Mouse (Mus musculus): Measurements from ENCODE around the gene Erv3. TPM values are rescaled to one million over a fixed set of nuclear protein-coding genes. Genes with fewer than 3 reads are reported as not detected.

Erv3 gene
- polyA plus RNA-seq, 1 experiment, result not detected

DNA sequence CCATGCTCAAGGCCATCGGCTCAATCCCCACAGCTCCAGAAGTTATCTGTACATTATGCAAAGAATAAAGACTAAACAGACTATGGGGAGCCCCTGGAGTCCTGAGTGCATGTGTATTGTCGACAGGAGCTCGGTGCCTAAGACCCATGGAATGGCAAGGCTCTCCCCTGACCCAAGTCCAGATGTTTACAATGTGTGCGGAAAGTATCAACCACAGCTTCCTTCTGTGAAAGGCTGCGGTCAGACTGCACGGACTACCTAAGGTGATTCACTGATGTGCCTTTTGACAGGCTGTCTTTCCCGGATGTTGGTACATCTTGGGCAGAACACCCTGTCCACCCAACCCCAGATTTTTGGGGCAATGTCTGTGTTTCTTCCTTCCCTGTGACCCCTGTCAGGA, 28.7 kb upstream of the Erv3 start:
- Histone ChIP-seq H3K4me3 (ENCODE audit: insufficient read depth, low read depth, low read length) (no peak overlapping the region), H3K4me1 (ENCODE audit: control insufficient read depth, insufficient read depth, low read length) (no peaks in the 10 kb centered on the region), H3K27me3 (replicated peaks; ENCODE audit: control insufficient read depth, insufficient read depth, low read length) (no peaks in the 10 kb centered on the region), H3K27ac (ENCODE audit: insufficient read depth, low read depth, low read length) (no peak overlapping the region), H3K36me3 (ENCODE audit: control insufficient read depth, insufficient read depth, low read length) (no peaks in the 10 kb centered on the region)
- TF ChIP-seq CTCF (conservative IDR thresholded peaks at IDR 0.05; ENCODE audit: insufficient read depth, insufficient read length, low read depth, low read length), result no peak
- no peak for TF ChIP-seq POLR2A (IDR thresholded peaks at IDR 0.05; ENCODE audit: low read depth, low read length)
- no peak for DNase-seq
- 85% methylated on average over 7 of the region's 7 CpGs for WGBS

DNA sequence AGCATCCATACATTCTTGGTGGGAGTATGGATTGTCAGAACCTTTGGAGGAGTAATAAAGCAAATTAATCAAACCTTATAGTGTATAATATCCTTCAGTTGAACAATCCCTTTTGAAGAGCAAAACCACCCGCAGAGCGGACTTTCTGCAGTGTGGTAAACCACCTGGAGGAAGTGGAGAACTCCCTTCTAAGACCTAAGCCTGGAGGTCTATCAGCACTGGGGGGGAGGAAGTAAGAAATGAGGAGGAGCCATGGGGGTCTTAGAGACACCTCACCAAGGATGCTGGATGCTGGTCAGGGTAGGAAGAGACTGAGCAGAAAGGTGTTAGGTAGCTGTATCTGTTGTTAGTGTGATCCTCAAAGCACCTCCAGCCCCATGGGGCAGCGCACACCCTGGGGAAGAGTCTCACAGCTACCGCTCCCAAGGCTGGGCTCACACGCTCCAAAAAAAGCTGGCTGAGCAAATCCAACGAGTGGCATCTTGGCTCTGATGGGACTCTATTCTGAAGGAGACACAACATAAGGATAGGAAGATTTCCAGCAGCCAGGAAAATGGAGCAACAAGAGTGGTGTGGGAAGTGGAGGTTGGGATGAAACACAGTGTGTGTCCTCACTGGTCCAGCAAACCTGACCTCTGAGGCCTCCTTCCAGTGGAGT, 27.1 kb upstream of the Erv3 start:
- no peak for DNase-seq
- Histone ChIP-seq H3K27me3 (replicated peaks; ENCODE audit: control insufficient read depth, insufficient read depth, low read length) (no peaks in the 10 kb centered on the region), H3K27ac (ENCODE audit: insufficient read depth, low read depth, low read length) (no peak overlapping the region), H3K4me3 (ENCODE audit: insufficient read depth, low read depth, low read length) (no peak overlapping the region), H3K4me1 (ENCODE audit: control insufficient read depth, insufficient read depth, low read length) (peaks cover 3% of the 10 kb centered on the region; the same call in 1 of the 2 replicates), H3K36me3 (ENCODE audit: control insufficient read depth, insufficient read depth, low read length) (no peaks in the 10 kb centered on the region)
- WGBS, result 82% methylated on average over 6 of the region's 6 CpGs
- TF ChIP-seq CTCF (conservative IDR thresholded peaks at IDR 0.05; ENCODE audit: insufficient read depth, insufficient read length, low read depth, low read length) (no peak), POLR2A (IDR thresholded peaks at IDR 0.05; ENCODE audit: low read depth, low read length) (no peak)

DNA sequence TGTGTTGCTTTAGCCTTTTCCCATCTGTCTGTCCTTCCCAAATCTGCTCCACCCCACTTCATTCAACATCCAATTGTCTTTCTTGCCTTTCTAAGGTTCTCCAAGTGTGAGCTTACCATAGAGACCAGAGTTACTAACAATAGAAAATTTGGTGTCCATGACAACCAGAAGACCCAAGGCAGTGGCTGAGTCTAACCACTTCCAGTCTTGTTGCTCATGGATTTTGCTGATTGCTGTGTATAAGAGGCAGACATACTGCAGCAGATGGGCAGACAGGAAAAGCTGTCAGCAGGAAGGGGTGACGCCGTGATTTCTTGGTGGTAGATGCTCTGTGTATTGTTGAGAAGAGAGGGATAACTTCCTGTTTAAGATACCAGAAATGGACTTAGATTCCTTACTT, 23.6 kb upstream of the Erv3 start:
- Histone ChIP-seq H3K27me3 (replicated peaks; ENCODE audit: control insufficient read depth, insufficient read depth, low read length) (no peaks in the 10 kb centered on the region), H3K27ac (ENCODE audit: insufficient read depth, low read depth, low read length) (no peak overlapping the region), H3K36me3 (ENCODE audit: control insufficient read depth, insufficient read depth, low read length) (no peaks in the 10 kb centered on the region), H3K4me3 (ENCODE audit: insufficient read depth, low read depth, low read length) (no peak overlapping the region), H3K4me1 (ENCODE audit: control insufficient read depth, insufficient read depth, low read length) (peaks cover 4% of the 10 kb centered on the region; the same call in 1 of the 2 replicates)
- no peak for TF ChIP-seq CTCF (conservative IDR thresholded peaks at IDR 0.05; ENCODE audit: insufficient read depth, insufficient read length, low read depth, low read length)
- no peak for TF ChIP-seq POLR2A (IDR thresholded peaks at IDR 0.05; ENCODE audit: low read depth, low read length)
- no peak for DNase-seq
- WGBS, result 70% methylated on average over 2 of the region's 2 CpGs

DNA sequence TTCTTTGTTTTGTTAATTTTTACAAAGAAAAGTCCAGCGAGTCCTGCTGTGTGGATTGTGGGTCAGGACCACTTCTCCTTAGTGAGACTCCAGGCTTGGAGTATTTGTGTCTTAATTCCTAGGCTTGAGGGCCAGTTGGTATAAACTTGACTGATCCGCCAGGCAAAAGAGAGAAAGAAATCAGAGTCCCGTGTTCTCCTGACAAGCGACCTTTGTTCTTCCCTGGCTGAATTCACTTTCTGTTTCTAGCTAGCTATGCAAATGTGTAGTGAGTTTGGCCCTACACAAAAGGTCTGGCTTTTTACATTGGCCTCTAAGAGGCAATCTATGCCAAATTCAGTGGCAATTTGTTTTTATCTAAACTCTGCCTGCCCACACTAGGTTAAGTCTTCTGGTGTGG, 22.2 kb upstream of the Erv3 start:
- TF ChIP-seq POLR2A (IDR thresholded peaks at IDR 0.05; ENCODE audit: low read depth, low read length) (no peak), CTCF (conservative IDR thresholded peaks at IDR 0.05; ENCODE audit: insufficient read depth, insufficient read length, low read depth, low read length) (no peak)
- Histone ChIP-seq H3K4me1 (ENCODE audit: control insufficient read depth, insufficient read depth, low read length) (peaks cover 4% of the 10 kb centered on the region; the same call in 1 of the 2 replicates), H3K27ac (ENCODE audit: insufficient read depth, low read depth, low read length) (peak overlapping the region; percentile 64; the same call in 1 of the 2 replicates), H3K4me3 (ENCODE audit: insufficient read depth, low read depth, low read length) (no peak overlapping the region), H3K36me3 (ENCODE audit: control insufficient read depth, insufficient read depth, low read length) (no peaks in the 10 kb centered on the region), H3K27me3 (replicated peaks; ENCODE audit: control insufficient read depth, insufficient read depth, low read length) (no peaks in the 10 kb centered on the region)
- 42% methylated on average over 4 of the region's 4 CpGs for WGBS
- DNase-seq, result peak; percentile 71

DNA sequence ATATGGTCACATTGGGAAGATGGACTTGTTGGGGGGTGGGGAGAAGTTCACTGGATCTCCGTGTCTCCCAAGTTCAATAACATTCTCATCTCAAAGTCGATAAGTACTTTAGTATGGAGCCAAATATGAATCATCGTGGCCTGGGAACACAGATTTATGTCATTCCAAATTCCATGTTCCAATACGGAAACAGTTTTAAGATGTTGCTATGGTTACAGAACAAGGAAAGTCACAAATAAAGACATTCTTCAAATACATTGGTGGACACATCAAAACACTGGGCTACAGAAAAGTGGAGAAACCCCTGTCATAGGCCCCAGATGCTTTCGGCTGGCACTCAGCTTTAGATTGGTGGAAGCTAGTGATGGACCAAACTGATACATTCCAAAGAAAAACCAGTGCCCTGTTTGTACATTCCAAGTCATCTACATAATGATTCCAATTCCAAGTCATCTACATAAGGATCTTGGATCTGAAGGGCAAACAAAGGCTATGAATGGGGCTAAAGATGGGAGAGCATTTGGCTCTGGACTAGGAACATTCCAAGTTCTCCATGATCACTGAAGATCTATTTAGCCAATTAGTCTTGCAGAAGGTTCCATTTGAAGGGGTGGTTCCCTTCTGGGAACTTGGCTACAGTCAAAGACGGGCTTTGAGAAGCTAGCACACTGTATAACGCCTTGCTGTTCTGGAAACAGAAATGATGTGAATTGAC, 17.2 kb upstream of the Erv3 start:
- 79% methylated on average over 7 of the region's 7 CpGs for WGBS
- Histone ChIP-seq H3K4me1 (ENCODE audit: control insufficient read depth, insufficient read depth, low read length) (peaks cover 2% of the 10 kb centered on the region; the same call in 1 of the 2 replicates), H3K27me3 (replicated peaks; ENCODE audit: control insufficient read depth, insufficient read depth, low read length) (no peaks in the 10 kb centered on the region), H3K4me3 (ENCODE audit: insufficient read depth, low read depth, low read length) (no peak overlapping the region), H3K36me3 (ENCODE audit: control insufficient read depth, insufficient read depth, low read length) (no peaks in the 10 kb centered on the region), H3K27ac (ENCODE audit: insufficient read depth, low read depth, low read length) (no peak overlapping the region)
- no peak for DNase-seq
- TF ChIP-seq POLR2A (IDR thresholded peaks at IDR 0.05; ENCODE audit: low read depth, low read length), result no peak
- TF ChIP-seq CTCF (conservative IDR thresholded peaks at IDR 0.05; ENCODE audit: insufficient read depth, insufficient read length, low read depth, low read length), result no peak

DNA sequence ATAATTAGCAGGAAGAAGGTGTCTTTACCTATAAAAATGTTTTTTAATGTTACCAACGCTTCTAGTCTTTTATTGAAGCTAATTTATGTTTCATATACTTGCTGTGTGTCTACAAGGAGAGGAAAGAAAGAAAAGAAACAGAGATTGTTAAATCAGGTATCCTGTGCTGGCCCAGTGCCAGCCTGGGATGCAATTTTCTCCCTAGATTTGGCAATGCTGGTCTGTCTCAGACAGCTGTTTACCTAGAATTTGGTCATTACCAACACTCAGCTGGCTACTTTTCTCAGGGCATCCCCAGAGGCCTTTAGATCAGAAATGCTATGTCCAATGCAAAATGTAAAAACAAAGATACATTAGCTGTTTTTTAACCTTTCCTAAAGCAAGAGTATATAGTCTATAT, 13.8 kb upstream of the Erv3 start:
- Histone ChIP-seq H3K4me3 (ENCODE audit: insufficient read depth, low read depth, low read length) (no peak overlapping the region), H3K27me3 (replicated peaks; ENCODE audit: control insufficient read depth, insufficient read depth, low read length) (no peaks in the 10 kb centered on the region; the same call in 1 of the 2 replicates), H3K36me3 (ENCODE audit: control insufficient read depth, insufficient read depth, low read length) (no peaks in the 10 kb centered on the region), H3K4me1 (ENCODE audit: control insufficient read depth, insufficient read depth, low read length) (no peaks in the 10 kb centered on the region), H3K27ac (ENCODE audit: insufficient read depth, low read depth, low read length) (no peak overlapping the region)
- no peak for DNase-seq
- WGBS, result 59% methylated on average over 1 of the region's 1 CpGs
- TF ChIP-seq CTCF (conservative IDR thresholded peaks at IDR 0.05; ENCODE audit: insufficient read depth, insufficient read length, low read depth, low read length), result no peak
- no peak for TF ChIP-seq POLR2A (IDR thresholded peaks at IDR 0.05; ENCODE audit: low read depth, low read length)

DNA sequence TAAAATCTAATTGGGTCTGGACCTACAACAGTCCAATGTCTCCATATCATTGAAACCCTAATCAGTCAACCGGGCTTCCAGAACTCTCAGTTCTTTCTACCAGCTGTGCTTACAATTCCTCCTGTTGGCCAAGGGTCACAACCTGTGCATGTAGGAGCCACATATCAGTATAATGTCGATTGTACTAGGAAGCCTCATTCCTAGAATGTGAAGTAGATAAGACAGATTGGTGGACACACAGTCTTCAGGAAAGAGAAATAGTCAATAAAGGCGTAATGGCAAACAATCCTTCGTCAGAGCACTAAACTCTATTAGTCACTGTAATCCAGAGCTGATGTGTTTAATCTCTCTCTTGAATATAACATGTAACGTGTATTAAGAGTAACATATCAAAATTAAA, 9.4 kb upstream of the Erv3 start:
- no peak overlapping the region for H3K4me3 ChIP-seq (ENCODE audit: insufficient read depth, low read depth, low read length)
- DNase-seq, result no peak
- no peaks in the 10 kb centered on the region; the same call in 1 of the 2 replicates for H3K27me3 ChIP-seq (replicated peaks; ENCODE audit: control insufficient read depth, insufficient read depth, low read length)
- no peak overlapping the region for H3K27ac ChIP-seq (ENCODE audit: insufficient read depth, low read depth, low read length)
- WGBS, result 93% methylated on average over 5 of the region's 5 CpGs
- TF ChIP-seq CTCF (conservative IDR thresholded peaks at IDR 0.05; ENCODE audit: insufficient read depth, insufficient read length, low read depth, low read length) (no peak), POLR2A (IDR thresholded peaks at IDR 0.05; ENCODE audit: low read depth, low read length) (no peak)
- no peaks in the 10 kb centered on the region for H3K36me3 ChIP-seq (ENCODE audit: control insufficient read depth, insufficient read depth, low read length)
- no peaks in the 10 kb centered on the region for H3K4me1 ChIP-seq (ENCODE audit: control insufficient read depth, insufficient read depth, low read length)
